Mouse (Mus musculus): ENCODE measurements at regions not wholly inside any gene's neighbourhood (a gene's known extent, or its start where the extent isn't known, plus 50 kb on each side); places are given as distances from the start of the nearest gene placed in this dataset.
A peak's percentile ranks its signal among the peaks of the same experiment; 100 is the strongest.

- no peak for DNase-seq (ENCODE audit: low read depth)
These were observed 227.7 kb downstream of the Adgrl2 start for GRCm38 (mm10) chr3:148762541-148763225.

GRCm38 (mm10) chr3:148761586-148761985, 228.8 kb downstream of the Adgrl2 start:
- no peak for DNase-seq (ENCODE audit: low read depth)

DNA sequence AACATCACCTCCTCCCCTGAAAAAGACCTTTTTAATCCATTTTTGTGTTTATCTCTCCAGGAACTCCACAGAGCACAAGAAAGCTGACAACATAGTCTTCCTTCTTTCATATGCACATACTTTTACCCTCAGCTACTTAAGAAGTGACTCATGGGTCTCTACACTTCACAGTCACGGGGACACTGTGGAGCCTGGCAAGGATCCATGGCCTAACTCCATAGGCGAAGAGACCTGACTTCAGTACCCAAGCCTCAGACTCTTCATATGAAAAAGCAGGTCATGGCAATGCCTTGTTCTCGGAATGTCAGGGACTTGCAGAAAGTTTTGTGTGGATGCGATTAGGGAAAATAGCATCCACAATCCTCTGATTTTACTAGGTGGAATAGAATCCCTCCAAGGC, 230.9 kb downstream of the Adgrl2 start:
- peak; percentile 73 for DNase-seq (ENCODE audit: low read depth)

DNA sequence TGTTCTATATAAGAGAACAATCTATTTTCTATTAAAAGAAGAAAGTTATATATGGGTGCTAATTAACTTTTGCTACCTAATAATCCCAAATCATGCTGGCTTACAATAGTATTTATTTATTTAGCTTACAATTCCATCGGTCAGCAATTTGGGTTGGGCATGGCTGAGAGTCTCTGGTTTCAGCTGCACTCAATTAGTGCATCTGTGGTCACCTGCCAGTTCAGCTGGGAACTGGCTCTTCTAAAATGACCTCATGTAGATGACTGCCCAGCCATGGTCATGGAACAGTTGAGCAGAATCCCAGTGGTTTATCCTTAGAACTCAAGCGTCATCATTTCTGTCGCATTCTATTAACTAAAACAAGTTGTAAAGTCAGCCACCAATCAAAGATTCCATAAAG, 244.1 kb downstream of the Adgrl2 start:
- DNase-seq (ENCODE audit: low read depth): no peak

- DNase-seq (ENCODE audit: low read depth): no peak
These were observed 245.7 kb downstream of the Adgrl2 start for GRCm38 (mm10) chr3:148744651-148745050.

DNA sequence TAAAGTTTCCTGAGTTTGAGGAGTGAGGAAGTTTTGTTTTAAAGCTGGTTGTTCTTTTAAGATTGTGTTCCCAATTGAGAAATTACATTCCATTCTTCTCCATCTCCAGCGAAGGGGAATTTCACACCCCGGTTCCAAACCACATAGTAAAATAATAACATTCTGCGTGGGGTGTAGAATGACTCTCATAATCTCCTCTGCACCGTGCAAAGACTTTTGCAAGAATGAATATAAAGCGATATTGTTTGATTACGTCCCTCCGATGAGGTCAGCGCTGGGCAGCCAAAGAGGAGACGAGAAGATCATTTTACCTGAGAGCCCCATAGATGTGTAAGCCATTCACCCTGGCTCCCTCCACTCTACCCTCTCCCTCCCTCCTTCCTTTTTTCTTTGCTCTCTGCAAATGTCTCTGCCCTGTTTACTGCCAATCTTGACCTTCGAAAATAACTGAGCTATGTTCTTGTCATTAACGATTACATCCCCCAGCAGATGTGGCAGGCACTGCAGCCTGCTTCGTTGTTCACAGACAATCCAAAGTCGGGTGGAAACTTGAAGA, 256.1 kb downstream of the Adgrl2 start:
- DNase-seq (ENCODE audit: low read depth): peak; percentile 8

DNA sequence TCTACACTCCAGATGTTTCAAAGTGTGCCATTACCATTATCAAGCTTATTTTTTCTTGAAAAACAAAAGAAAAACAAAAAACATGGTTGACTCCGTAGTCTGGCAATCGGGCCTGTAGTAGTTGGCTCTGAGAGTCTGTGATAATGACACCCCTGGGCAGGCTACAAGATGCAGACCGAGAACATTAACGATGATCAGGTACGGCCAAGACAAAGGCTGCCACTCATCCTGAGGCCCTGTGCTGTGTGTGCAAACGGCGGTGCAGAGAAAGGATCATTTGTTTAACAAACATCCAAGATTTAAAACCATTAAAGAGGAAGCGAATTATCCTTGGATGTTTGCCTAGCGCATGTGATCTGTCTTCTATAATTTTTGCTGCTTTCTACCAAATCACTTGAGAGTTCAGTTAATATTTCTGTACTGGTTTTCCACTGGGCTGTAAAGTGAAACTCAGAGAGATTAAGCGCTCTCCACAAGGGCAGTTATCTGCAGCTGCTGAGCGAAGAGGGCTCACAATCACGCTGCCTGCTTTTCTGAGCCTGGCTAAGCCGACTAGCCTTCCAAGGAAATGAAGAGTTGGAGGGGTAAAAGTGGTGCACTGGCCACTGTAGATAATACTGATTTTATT, 257.0 kb downstream of the Adgrl2 start:
- DNase-seq (ENCODE audit: low read depth): no peak

DNA sequence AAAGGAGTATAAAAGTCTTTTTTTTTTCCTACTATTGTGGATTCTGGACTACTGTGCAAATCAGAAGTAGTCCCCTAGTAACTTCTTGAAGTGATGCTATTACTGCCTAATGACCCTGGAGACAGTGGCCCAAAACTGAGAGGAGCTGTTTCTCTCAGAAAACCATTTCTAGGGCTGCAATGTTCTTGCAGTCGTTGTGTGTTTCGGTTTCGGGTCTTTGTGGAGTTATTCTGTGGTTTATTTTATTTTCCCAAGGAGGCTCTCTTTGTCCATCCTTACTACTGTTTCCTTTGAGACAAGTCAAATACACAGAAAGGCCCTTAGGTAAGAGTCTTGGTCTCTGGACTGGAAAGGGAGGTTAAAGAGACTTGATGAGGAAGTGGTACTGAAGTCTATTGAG, 258.9 kb downstream of the Adgrl2 start:
- DNase-seq (ENCODE audit: low read depth): no peak

DNA sequence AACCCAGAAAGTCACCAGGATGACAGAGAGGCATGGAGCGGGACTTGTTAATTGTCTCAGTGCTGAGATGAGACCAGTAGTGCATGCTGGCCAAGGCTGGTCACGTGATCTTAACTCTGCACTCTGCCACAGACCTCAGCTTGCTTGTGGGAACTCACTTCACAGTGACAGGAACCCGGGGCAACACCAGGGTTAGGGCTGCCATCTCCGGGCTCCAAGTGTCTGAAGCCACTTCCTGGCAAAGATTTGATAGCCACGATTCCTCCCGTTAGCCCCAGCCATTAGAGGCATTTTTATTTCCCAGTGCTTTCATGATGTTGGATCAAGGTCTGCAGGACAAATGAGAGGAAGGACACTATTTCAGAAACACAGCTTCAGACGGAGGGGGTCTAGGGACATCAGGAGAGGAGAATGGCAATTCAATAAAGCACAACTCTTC, 261.1 kb downstream of the Adgrl2 start:
- no peak for DNase-seq (ENCODE audit: low read depth)

DNA sequence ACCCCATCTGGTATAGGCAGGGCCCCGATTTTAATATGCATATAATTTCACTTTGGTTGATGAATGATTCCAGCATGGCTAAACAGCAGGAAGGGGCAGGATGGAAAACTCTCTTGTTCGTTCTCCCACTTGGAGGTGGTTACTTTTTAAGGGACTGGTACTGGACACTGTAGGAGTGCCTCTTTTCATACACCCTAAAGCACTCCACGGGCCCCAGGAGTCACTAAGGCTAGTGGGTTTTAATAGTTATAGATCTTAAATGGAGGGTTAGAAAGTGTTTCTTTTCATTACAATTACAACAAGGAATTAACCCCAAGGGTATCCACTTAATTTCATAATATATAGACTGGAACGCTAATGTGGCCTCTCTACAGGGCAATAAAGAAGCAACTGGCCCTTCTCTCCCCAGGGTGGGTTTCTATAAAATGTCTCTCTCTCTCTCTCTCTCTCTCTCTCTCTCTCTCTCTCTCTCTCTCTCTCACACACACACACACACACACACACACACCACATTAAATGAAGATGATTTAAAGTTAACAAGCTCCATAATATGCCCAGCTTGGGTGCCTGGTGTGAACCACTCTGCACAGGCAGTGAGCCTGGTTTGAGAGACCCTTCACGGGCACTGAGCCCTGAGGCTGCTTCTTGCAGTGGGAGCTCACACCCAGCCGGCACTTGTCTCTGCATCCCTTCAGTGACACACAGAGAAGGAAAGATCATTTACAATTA, 261.7 kb downstream of the Adgrl2 start:
- no peak for DNase-seq (ENCODE audit: low read depth)

DNA sequence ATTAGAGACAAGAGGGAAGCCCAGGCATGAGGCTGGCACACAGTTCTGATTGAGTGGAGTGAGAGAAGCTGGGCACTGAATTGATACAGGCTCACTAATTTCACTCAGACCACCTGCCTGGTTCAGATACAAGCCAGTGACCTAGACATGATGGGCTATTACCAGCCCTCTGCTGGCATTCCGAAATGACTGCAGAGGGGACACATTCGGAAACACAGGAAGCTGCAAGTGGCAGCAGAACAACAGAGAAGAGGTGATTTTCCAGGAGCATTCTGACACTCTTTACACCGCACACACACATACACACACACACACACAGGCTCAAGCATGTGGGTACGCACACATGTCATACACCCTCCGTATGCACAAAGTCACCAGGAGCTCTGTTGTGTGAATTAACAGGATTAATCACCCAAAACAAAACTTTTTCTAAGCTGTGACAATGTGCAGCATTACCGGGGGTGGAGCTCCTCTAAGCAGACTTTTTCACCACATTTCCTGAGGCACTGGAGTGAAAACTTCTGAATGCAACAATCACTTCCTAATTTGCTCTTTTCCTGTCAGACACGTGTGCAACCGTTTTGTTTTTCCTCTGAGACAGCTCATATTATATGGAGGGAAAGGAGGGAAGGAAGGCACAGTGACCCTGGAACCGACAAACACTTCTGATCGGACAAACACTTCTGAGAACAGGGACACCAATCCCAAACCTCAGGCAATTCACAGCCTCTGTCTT, 263.6 kb downstream of the Adgrl2 start:
- DNase-seq (ENCODE audit: low read depth): no peak

- no peak for DNase-seq (ENCODE audit: low read depth)
These were observed 293.8 kb downstream of the Adgrl2 start for GRCm38 (mm10) chr3:148696555-148696954.

DNA sequence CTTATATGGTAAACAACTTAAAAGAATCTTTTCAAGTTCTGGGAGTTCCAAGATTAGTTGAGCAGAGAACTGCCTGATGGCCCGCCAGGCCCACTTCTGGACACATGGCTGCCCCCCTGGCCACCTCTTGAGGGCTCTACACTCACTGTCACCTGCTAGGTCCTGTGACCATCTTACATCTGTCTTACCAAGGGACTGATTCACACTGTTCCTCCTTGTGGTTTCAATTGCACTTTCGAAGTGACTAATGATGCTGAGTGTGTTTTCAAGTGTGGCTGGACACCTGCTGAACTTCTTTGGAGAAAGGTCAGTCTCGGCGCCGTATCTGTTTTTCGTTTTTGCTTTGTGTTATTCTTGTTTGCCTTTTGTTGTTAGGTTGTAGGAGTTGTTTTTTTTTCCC, 294.9 kb downstream of the Adgrl2 start:
- no peak for DNase-seq (ENCODE audit: low read depth)

DNA sequence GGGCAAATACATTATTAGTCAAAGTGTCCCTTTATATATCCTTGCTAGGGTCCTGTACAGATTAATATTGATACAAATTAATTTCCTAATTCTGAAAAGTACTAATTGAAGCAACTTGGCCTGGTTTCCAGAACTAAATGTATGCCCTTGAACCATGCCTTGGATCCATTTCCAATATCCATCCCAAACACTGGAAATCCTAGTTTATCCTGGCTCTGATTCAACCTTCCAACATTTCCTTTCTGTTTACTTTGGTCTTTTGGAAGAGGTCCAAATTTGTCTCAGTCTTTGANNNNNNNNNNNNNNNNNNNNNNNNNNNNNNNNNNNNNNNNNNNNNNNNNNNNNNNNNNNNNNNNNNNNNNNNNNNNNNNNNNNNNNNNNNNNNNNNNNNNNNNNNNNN, 307.2 kb downstream of the Adgrl2 start:
- no peak for DNase-seq (ENCODE audit: low read depth)

- no peak for DNase-seq (ENCODE audit: low read depth)
These were observed 307.8 kb downstream of the Adgrl2 start for GRCm38 (mm10) chr3:148682445-148682994.

DNA sequence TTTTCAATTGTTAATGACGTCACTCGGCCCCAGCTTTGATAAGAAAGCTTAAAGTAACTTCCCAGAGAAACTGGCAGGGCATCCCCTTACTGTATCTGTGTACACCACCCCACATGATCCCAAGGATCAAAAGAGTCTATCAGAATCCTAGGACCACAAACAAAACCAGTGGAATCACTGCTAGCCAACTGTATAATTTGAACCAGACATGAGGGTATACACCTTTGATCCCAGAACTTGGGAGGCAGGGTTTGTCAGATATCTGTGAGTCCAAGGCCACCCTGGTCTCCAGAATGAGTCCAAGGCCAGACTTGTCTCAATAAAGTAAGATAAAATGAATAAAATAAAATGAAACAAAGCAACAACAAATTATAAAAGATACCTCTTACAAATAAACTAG, 309.2 kb downstream of the Adgrl2 start:
- no peak for DNase-seq (ENCODE audit: low read depth)

- no peak for DNase-seq (ENCODE audit: low read depth)
These were observed 309.6 kb downstream of the Adgrl2 start for GRCm38 (mm10) chr3:148680737-148681136.

DNA sequence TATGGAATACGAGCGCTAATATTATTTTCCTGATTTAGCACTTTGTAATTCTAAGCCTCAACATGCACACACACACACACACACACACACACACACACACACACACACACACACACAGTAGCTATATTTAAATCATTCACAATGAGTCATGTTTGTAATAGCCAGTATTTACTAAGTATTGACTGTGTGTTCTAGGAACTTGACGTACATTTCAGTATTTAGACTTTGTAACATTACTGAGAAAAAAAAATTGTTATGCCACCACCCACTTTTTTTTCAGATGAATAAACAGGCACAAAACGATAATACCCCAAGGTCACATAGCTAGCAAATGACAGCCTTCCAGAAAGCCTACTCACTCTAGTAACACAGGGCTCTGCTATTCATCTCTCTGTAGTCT, 310.3 kb downstream of the Adgrl2 start:
- no peak for DNase-seq (ENCODE audit: low read depth)

- no peak for DNase-seq (ENCODE audit: low read depth)
These were observed 311.2 kb downstream of the Adgrl2 start for GRCm38 (mm10) chr3:148679121-148679520.

- DNase-seq (ENCODE audit: low read depth): peak; percentile 28
These were observed 314.3 kb downstream of the Adgrl2 start for GRCm38 (mm10) chr3:148676025-148676424.

DNA sequence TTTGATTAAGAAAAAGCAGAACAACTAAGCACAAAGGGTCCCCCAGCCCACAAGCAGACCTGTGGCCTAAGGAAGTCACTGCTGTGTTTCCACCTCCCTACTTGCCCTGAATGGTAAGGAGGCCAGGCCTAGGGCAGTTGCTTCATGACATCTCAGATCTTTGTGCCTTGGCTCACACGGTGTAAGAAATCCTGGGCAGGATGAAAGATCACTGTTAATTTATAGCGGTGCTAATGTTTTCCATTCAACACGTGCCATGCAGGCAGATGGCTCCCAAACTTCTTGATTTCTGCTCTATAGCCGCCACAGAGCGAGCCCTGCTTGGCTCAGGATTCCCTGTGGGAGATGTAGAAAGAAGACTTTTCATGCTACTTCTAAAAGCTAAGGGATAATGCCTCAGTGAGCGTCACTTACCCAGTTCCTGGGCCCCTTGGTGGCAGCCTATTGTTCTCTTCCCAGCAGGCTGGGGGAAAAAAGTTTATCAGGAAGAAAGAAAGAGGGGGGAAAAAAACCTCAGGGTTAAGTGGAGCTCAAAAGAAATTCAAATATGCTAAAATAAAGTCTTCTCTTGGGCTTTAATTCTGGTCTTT, 327.4 kb downstream of the Adgrl2 start:
- DNase-seq (ENCODE audit: low read depth): no peak

GRCm38 (mm10) chr3:148659024-148659423, 331.3 kb downstream of the Adgrl2 start:
- no peak for DNase-seq (ENCODE audit: low read depth)
